Mouse (Mus musculus) myocyte (in vitro differentiated cells): ENCODE data around the gene Pigb.

ENCODE experiments used
- CEBPB ChIP-seq: IDR thresholded peaks from 2 replicates; pipeline ENCODE4 v1.6.1; 2011; ENCODE audit warnings: mild to moderate bottlenecking, moderate library complexity; ENCODE audit not compliant: poor library complexity, insufficient read depth, severe bottlenecking
- E2F4 ChIP-seq: IDR thresholded peaks from one replicate; pipeline ENCODE4 v1.6.1; 2011; ENCODE audit warnings: mild to moderate bottlenecking, control low read depth, moderate library complexity; ENCODE audit not compliant: insufficient read depth
- MYOD1 ChIP-seq, 3 experiments: IDR thresholded peaks; one replicate each; pipeline ENCODE4 v1.6.1; 2011; ENCODE audit warnings: control low read depth in 2 of 3, low read depth in 2 of 3, mild to moderate bottlenecking in 2 of 3, moderate library complexity in 1 of 3; ENCODE audit not compliant: insufficient read length in 2 of 3, control insufficient read depth in 1 of 3
- POLR2A ChIP-seq: IDR thresholded peaks from one replicate; pipeline ENCODE4 v1.6.1; 2011; ENCODE audit warnings: low read depth, mild to moderate bottlenecking, control low read depth, moderate library complexity; ENCODE audit not compliant: insufficient read length
- POLR2AphosphoS2 ChIP-seq: IDR thresholded peaks from one replicate; pipeline ENCODE4 v1.6.1; 2011; ENCODE audit warnings: low read depth, control low read depth; ENCODE audit not compliant: insufficient read length
- SRF ChIP-seq: IDR thresholded peaks from one replicate; pipeline ENCODE4 v1.6.1; 2011; ENCODE audit warnings: low read depth; ENCODE audit not compliant: control insufficient read depth, insufficient read length
- TCF12 ChIP-seq: IDR thresholded peaks from one replicate; pipeline ENCODE4 v1.6.1; 2011; ENCODE audit warnings: mild to moderate bottlenecking, control low read depth; ENCODE audit not compliant: poor library complexity, insufficient read depth, severe bottlenecking

DNA sequence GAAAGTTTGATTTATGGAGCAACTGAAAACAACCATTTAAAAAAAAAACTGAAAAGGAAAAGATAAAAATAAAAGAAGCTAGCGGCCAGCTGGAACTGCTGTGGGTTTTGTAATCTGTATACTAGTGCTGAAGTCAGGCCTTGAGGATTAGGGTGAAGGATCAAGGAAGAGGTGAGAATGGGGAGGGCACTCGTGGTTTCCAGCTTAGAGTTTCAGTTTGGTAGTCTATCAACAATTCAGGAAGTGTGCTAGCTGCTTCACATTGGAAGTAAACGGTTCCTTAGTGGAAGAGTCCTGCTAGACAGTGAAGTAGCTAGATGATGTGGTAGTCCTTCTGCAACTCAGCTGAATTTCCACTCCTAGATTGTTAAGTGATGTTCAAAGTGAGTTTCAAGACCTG lies 31.8 kb downstream of the Pigb start:
- TF ChIP-seq E2F4, result no peak
- TF ChIP-seq MYOD1 (IDR thresholded peaks at IDR 0.05; ENCODE audit: control insufficient read depth in 1 of 3, insufficient read length in 2 of 3, low read depth in 2 of 3), result no peak
- TF ChIP-seq POLR2A, result no peak
- no peak for TF ChIP-seq POLR2AphosphoS2
- TF ChIP-seq TCF12, result no peak
- no peak for TF ChIP-seq SRF
- no peak for TF ChIP-seq CEBPB
